Mouse (Mus musculus) left cerebral cortex, postnatal 36 days (tissue): ENCODE data around the gene Ptprs. TPM values are rescaled to one million over a fixed set of nuclear protein-coding genes. Genes with fewer than 3 reads are reported as not detected.

Experiments
- DNase-seq, 2 experiments: peaks; one replicate each; pipeline ENCODE4 v3.0.0; 2021 to 2022; ENCODE audit warnings: low spot score in 2 of 2, mixed read lengths in 1 of 2
- intact Hi-C: fragments of 180-260 bp; cut with DNase I; formaldehyde crosslinking; loops from one replicate; pipeline ENCODE4 v1.15.1; 2025
- total RNA-seq, 2 experiments: library from RNA; stranded (reverse); gene quantifications; 2 replicates each; pipeline ENCODE4 v1.2.3; 2021

The Ptprs gene
- total RNA-seq, 2 experiments from 2014 or later: 576 to 675 TPM

GRCm38 (mm10) chr17:56405856-56406840 lies 70.1 kb downstream of the Ptprs start:
- DNase-seq: no peak
- intact Hi-C loops: loop anchor here (5.0 kb wide), 1 partner anchor 151 kb away; no protein-coding TSS in a partner anchor

- intact Hi-C loops: loop anchor here (5.0 kb wide), 1 partner anchor 152 kb away; no protein-coding TSS in a partner anchor
Measured at GRCm38 (mm10) chr17:56405341-56405740, 70.9 kb downstream of the Ptprs start.

DNA sequence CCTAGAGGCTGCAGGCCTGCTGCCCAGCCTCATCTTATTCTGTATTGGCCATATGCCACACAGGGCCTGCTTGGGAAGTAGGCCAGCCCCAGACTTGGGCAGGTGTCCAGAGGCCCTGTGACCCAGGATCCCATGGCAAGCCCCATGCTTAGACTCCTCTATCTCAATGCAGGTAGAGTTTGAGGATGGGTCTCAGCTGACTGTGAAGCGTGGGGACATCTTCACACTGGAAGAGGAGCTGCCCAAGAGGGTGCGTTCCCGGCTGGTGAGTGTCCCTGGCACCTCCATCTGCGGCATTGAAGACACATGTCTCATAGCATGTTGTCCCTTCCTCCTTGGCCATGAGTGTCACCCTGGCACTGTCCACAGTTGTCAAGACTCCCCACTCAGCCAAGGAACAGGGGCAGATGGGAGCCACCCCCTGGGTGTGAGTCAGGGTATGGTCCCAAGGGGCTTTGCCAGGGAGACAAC lies 75.2 kb downstream of the Ptprs start:
- no peak for DNase-seq
- intact Hi-C loops: no loop called here

More at GRCm38 (mm10) chr17:56405341-56405740, 70.9 kb downstream of the Ptprs start:
- DNase-seq: no peak

GRCm38 (mm10) chr17:56400221-56400620 lies 76.1 kb downstream of the Ptprs start:
- no peak for DNase-seq

DNA sequence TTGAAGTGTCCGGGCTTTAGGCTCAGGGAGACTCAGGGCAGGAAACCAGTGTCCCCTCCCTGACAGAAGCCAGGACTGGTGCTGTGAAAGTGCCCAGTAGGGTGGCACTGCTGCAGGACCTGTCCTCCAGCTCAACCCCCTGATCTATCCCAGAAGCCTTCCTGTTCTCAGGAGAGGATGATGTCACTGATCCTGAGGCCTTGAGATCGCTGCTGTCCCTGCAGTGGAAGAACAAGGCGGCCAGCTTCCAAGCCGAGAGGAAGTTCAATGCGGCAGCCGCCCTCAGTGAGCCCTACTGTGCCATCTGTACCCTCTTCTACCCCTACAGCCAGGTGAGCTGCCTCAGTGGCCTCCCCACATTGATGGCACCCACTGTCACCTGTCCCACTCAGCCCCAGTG lies 80.2 kb downstream of the Ptprs start:
- no peak for DNase-seq
- intact Hi-C loops: no loop called here

More at GRCm38 (mm10) chr17:56400221-56400620, 76.1 kb downstream of the Ptprs start:
- intact Hi-C loops: no loop called here

GRCm38 (mm10) chr17:56393889-56394288 lies 82.4 kb downstream of the Ptprs start:
- no peak for DNase-seq
- intact Hi-C loops: no loop called here

GRCm38 (mm10) chr17:56393238-56393637 lies 83.0 kb downstream of the Ptprs start:
- intact Hi-C loops: no loop called here
- peak in 1 of 2 experiments; percentile 62 for DNase-seq

- no peak for DNase-seq
- intact Hi-C loops: no loop called here
Measured at GRCm38 (mm10) chr17:56387612-56388011, 88.7 kb downstream of the Ptprs start.

GRCm38 (mm10) chr17:56384903-56385302 lies 91.4 kb downstream of the Ptprs start:
- DNase-seq: no peak
- intact Hi-C loops: no loop called here

GRCm38 (mm10) chr17:56382997-56383396 lies 93.3 kb downstream of the Ptprs start:
- DNase-seq: no peak
- intact Hi-C loops: no loop called here

- intact Hi-C loops: no loop called here
Measured at GRCm38 (mm10) chr17:56381183-56381582, 95.1 kb downstream of the Ptprs start.

DNA sequence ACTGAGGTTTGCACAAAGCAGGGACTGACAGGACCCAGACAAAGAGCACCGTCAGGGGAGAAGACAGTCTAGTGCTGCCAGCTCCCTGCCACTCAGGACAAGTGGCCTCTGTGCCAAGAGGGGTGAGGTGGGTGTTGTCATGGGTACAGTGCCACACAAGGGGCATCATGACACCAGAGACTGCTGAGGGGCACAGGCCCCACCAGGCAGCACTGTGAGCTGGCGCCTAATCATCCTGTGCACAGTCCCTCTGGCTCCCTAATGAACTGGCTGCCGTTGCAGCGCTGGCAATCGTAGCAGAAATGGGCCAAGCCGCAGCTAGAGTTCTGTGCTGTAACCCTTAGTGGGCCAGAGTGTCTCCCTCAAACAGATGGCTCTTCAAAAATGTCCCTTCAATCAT lies 96.0 kb downstream of the Ptprs start:
- no peak for DNase-seq
- intact Hi-C loops: no loop called here

More at GRCm38 (mm10) chr17:56381183-56381582, 95.1 kb downstream of the Ptprs start:
- DNase-seq: no peak

DNA sequence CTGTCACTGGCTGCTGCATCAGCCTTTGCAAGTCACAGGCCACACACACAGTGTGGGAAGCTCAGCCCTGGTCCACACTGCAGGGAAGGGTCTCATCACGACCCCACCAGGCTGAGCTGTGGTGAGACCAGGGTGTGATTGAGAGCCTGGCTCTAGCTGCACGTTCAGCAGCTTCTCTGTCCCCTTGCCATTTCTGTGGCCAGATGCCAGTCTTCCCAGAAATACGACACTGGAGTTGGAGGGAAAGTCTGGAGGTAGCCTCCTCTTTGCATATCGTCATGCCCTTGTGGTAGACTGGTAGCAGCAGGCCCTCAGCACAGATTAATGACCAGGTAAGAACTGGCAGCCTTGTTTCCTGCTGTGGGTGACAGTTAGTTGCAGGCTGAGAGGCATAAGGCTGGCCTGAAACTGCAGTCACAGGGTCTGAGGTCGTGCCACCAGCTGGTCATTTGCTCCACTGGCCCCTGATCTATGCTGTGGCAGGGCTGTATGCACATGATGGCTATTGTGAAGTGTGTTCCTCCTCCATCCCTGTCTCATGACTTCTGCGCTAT lies 96.9 kb downstream of the Ptprs start:
- no peak for DNase-seq
- intact Hi-C loops: no loop called here

GRCm38 (mm10) chr17:56374851-56375250 lies 101.4 kb downstream of the Ptprs start:
- no peak for DNase-seq
- intact Hi-C loops: no loop called here

DNA sequence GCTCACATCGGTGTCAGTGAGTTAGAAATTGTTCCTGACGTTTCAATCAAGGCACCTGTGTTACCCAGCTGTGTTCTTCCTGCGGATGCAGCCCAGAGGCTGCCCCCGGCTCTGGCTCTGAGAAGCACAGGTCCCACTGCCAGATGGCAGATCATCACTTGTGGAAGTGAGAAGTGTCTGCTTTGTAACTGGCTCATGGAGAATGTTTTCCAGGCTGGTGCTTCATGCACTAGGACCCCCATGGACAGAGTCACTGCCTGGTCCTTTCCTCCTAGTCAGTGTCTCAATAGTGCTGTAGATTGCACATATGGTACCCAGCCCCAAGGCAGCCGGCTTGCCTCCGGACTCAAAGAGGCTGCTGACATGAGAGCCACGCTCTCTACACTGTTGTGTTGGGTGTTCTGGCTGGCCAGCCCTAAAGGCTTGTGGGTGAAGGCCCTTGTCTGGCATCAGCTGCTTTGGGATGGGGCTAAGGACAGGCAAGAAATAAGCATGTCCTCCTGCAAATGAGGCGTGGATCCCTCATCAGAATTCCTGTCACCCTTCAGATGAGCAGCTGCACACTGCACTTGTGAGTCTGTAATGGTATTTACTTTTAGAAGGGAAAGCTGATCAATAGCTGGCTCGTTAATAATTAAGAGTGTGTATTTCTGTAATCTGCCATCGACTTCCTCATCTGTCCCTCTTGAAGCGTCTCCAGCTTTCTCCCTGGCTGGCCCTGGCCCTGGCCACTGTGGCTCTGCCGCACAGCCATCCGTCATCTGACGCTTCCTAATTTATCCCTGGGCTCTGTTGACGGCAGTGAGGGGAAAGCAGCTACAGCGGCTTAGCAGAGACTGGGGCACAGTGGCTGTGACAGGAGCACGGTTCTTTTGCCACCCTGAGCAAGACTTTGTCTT lies 102.9 kb downstream of the Ptprs start:
- DNase-seq: no peak
- intact Hi-C loops: no loop called here

GRCm38 (mm10) chr17:56372109-56372508 lies 104.2 kb downstream of the Ptprs start:
- no peak for DNase-seq
- intact Hi-C loops: no loop called here

GRCm38 (mm10) chr17:56371029-56371660 lies 105.1 kb downstream of the Ptprs start:
- peak; percentile 81 to 83 for DNase-seq
- intact Hi-C loops: no loop called here

DNA sequence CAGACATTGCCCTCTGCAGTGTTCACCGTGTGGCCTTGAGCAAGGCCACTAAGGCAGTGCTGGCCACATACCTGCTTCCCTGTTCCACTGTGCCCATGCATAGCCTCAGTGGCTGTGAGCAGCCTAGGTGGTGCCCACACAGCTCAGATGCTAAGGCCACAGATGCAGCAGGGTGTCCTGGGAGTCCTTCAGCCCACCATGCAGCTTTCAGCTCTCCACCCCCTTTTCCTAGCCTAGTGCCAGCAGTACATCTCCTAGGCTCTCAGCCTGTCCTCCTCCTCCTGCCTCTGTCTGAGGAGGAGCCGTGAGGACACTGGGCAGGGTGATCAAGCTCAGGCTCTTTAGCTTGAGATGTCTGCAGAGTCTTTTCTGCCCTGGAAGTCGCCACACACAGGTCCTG lies 106.2 kb downstream of the Ptprs start:
- intact Hi-C loops: no loop called here
- DNase-seq: peak in 1 of 2 experiments; percentile 50

DNA sequence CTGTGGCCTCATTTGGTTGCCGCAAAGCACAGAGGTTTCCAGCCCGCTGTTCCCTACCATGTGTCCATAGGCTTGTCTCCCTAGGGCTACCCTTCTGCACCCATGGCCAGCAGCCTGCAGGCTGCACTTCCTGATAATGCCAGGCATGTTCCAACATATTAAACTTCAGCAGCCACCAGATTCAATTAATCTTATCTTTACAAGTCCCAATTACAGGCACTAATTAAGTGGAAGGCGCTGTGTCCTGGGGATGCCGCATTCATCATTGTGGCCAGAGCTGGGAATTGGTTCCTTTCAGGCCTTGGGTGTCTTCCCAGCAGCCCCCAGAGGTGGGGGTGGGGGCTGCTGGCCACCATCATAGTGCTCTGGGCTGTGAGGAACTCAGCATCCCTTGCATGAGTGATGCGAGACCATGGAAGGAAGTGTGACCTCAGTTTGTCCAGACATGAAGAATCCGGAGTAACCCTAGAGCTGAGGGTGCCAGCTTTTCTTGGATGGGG lies 107.9 kb downstream of the Ptprs start:
- no peak for DNase-seq
- intact Hi-C loops: no loop called here
